Mouse (Mus musculus): ENCODE measurements around the gene Lgr4. TPM values are rescaled to one million over a fixed set of nuclear protein-coding genes. Genes with fewer than 3 reads are reported as not detected.

Gene Lgr4
- total RNA-seq, 2 experiments from 2014 or later: 33.2 to 36.3 TPM

DNA sequence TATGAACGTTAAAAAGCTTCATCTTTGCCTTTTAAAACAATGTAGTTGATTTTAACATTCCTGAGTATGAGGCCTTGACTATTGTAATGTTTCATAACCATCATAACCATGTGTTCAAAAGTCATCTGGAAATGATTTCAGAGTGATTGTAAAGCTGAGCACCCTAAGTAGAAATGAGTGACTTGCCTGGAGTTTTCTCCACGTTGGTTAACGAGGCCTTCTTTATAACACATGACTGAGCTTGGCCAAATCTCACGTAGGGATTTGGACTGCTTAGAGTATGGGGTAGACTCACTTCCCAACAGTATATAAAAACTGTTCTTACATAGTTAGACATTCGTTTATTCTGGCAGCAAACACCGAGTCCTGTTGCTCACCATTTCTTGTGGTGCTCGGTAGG is 55.5 kb downstream of the Lgr4 start:
- DNase-seq (ENCODE audit: low spot score in 2 of 2): no peak

DNA sequence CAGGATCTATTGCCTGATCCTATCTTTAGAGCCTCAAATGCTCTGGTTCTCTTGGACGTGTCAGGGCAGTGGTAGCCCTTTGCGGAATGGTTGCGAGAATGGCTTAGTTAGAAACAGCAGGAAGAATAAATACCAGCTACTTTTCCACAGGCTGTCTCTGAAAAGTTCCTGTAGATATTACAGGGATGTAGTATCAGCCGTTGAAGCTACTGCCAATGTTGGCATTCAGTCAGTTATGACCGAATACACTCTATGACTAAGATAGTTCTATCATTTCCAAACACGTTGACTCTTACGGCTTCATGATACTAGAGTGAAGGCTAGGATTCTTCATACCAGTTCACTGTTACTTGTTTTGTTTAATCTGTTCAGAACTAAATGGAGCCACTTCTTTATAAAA is 57.4 kb downstream of the Lgr4 start:
- no peak for DNase-seq (ENCODE audit: low spot score in 2 of 2)

- no peak for DNase-seq (ENCODE audit: low spot score in 2 of 2)
Observed at GRCm38 (mm10) chr2:109976181-109976580, 58.7 kb downstream of the Lgr4 start.

GRCm38 (mm10) chr2:109977322-109977721 is 59.9 kb downstream of the Lgr4 start:
- no peak for DNase-seq (ENCODE audit: low spot score in 2 of 2)

- DNase-seq (ENCODE audit: low spot score in 2 of 2): no peak
Observed at GRCm38 (mm10) chr2:109979209-109979608, 61.8 kb downstream of the Lgr4 start.

- no peak for DNase-seq (ENCODE audit: low spot score in 2 of 2)
Observed at GRCm38 (mm10) chr2:109983435-109983834, 66.0 kb downstream of the Lgr4 start.

DNA sequence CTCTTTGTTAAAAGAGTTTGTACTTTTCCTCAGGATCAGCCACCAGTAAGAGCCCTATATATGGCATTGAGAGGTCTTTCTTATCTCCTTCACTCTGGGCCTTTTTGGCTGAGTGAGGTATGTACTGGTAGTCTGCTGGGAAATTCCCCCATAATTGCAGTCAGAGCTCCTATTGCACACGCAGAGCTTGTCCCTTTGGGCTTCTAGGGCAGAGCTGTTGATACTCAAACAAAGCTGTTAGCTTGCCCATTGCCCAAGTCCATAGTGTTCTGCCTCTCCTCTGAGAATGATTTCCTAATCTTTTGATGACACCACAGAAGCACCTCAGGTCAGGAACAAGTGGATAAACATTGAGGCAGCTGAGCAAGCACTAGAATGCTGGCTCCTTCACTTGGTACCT is 67.5 kb downstream of the Lgr4 start:
- no peak for DNase-seq (ENCODE audit: low spot score in 2 of 2)

DNA sequence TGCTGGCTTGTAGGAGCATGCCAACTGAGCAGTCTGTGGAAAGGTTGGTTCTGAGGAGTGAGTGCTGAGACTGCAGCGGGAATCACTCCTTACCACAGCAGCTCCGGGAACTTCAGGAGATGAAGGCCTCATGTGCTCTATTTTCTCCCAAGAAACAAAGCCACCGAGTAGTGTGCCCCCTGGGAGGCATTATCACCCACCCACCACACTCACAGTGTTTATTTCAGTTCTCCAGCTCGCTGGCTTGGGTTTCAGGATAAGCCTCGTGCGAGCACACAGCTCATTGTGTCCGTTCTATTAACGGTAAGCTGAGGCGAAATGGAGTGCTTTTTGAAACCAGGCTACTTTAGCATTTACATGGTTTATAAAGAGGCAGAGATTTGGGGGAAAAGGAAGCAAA is 68.1 kb downstream of the Lgr4 start:
- DNase-seq (ENCODE audit: low spot score in 2 of 2): no peak

DNA sequence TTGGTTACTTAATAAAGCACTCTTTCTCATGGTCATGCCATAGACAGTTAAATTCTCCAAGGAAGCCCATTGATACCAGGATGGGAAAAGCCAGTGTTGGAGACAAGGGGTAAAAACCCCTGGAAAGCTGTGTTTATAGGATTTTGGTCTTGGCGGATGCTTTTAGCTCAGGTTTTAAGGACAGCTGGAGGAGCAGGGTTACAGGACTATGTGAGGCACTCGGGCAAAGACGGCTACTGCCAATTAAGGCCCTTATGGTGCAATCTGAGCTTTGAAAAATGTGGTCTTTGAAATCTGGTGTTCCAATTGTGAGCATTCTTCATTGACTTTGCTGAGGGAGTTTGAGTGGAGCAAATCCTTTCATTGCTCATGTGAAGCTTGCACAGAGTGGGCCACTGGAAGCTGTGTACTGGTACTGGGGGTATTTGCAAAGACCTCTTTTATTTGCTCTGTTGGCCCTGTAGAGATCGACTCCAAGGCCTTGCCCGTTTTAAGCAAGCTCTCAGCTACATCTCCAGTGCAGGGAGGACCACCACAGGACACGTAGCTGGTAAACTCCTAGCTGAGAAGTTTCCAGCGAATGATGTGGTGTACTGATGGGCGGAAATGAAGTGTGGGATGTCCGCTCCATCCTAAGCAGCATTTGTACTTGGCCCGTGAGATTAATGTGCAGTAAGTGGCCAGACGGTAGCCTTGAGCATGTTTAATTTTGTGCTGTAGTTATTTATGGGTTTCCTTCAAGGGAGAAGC is 68.8 kb downstream of the Lgr4 start:
- no peak for DNase-seq (ENCODE audit: low spot score in 2 of 2)

DNA sequence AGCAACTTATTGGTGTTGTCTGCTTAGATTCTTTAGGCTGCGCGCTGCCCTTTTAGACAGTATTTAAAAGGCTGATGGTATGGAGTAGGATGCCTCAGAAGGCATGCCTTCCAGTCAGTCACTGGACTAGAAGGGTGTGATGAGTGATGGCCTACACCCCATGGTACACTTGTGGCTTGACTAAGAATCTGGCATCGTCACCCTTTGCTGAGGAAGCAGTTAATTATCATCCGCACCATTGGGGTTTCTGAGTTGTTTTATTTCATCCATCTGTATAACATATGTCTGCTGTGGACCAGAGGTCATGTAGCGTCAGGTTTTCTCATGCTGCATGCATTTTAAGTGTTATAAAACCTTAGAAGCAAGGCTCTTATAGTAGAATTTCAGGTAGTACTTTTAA is 70.5 kb downstream of the Lgr4 start:
- no peak for DNase-seq (ENCODE audit: low spot score in 2 of 2)

GRCm38 (mm10) chr2:109989196-109989595 is 71.7 kb downstream of the Lgr4 start:
- no peak for DNase-seq (ENCODE audit: low spot score in 2 of 2)

GRCm38 (mm10) chr2:109989679-109990473 is 72.4 kb downstream of the Lgr4 start:
- DNase-seq (ENCODE audit: low spot score in 2 of 2): no peak

DNA sequence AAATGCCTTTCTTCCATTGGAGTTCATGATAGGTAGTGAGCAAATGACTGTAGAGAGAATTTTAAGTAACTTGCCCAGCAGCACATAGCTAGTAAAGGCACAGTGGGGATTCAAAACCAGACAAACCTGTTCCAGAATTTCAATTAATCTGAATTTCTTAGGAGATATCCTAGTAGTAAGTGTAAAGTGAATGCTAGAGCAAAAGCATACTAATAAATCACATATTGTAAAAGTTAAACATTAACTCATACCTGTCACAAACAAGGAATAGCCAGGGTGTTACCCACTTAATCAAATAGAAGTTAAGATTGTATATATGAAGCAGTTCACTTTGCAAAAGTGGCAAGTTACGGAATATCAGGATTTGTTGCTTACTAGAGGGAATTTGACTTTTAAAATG is 74.3 kb downstream of the Lgr4 start:
- DNase-seq (ENCODE audit: low spot score in 2 of 2): no peak

- DNase-seq (ENCODE audit: low spot score in 2 of 2): no peak
Observed at GRCm38 (mm10) chr2:109992448-109993073, 75.1 kb downstream of the Lgr4 start.

GRCm38 (mm10) chr2:109993404-109993803 is 76.0 kb downstream of the Lgr4 start:
- DNase-seq (ENCODE audit: low spot score in 2 of 2): no peak

DNA sequence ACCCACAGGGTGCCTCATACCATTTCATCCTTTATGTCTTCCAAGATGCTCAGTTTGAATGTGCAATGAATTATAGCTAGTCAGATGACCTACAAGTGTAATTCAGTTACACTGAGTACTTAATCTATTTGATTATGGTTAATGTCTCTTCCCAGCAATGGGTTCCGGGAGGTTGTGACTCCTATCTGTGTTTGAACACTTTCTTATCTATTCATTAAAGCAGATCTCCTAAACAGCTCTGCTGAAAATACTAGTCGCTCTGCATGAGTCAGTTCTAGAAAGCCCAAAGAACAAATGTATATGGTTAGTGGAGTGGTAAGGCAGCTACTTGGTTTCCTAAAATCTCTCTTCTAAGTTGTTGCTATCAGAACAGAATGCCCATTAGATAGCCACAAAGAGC is 77.6 kb downstream of the Lgr4 start:
- DNase-seq (ENCODE audit: low spot score in 2 of 2): no peak

DNA sequence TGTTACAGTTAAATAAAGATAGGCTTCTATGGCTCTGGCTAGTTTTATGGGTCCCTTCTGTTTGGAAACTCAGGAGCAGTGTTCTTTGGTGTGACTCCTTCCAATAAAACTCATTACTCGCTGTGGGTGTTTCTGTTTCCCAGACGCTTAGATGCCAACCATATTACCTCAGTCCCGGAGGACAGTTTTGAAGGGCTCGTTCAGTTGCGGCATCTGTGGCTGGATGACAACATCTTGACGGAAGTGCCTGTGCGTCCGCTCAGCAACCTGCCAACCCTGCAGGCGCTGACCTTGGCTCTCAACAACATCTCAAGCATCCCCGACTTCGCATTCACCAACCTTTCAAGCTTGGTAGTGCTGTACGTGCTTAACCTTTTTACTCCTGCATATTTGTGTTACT is 79.0 kb downstream of the Lgr4 start:
- DNase-seq (ENCODE audit: low spot score in 2 of 2): no peak

- no peak for DNase-seq (ENCODE audit: low spot score in 2 of 2)
Observed at GRCm38 (mm10) chr2:110004668-110005067, 87.2 kb downstream of the Lgr4 start.

DNA sequence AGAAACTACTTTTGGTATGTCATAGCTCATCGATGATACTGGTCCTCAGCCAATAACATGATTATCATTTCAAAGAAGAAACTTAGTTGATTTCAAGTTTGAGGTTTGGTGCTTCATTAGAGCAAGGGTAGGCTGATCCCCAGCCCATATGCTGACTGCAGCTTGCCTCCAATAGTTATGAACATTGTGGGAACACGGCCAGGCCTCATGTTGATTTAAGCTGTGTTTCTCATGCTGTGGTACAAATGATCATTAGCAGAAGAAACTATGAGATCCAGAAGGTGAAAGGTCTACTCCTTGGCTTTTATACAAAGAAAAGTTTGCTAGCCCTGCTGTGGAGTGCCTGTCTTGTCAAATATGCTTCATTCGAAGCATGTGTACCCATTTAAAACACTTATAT is 87.7 kb downstream of the Lgr4 start:
- no peak for DNase-seq (ENCODE audit: low spot score in 2 of 2)

GRCm38 (mm10) chr2:110005596-110006239 is 88.3 kb downstream of the Lgr4 start:
- DNase-seq (ENCODE audit: low spot score in 2 of 2): no peak

- no peak for DNase-seq (ENCODE audit: low spot score in 2 of 2)
Observed at GRCm38 (mm10) chr2:110007423-110008267, 90.2 kb downstream of the Lgr4 start.

Measured in gastrocnemius, postnatal 4 days (tissue).